Mouse (Mus musculus) kidney, postnatal 36 days (tissue): ENCODE measurements around the gene Rars.
"Not testable (repeated sequence)": the region's sequence is repeated elsewhere in the genome, so short reads cannot be mapped to it uniquely, and the experiment has no call there.

Experiments used
- DNase-seq, 2 experiments: peaks; one replicate each; pipeline ENCODE4 v3.0.0; 2021 to 2022; ENCODE audit warnings: mixed read lengths in 2 of 2

Gene Rars

GRCm38 (mm10) chr11:35838345-35839338 is 4.3 kb upstream of the Rars start:
- peak; percentile 91 to 93 for DNase-seq

- DNase-seq: no peak
Measured at GRCm38 (mm10) chr11:35837156-35838126, 3.1 kb upstream of the Rars start.

- DNase-seq: no peak
Measured at GRCm38 (mm10) chr11:35833270-35833669, 1.0 kb downstream of the Rars start.

- DNase-seq: no peak
Measured at GRCm38 (mm10) chr11:35832139-35832538, 2.2 kb downstream of the Rars start.

GRCm38 (mm10) chr11:35827714-35828113 is 6.6 kb downstream of the Rars start:
- DNase-seq: no peak

GRCm38 (mm10) chr11:35816316-35816715 is 18.0 kb downstream of the Rars start:
- no peak for DNase-seq

- no peak for DNase-seq
Measured at GRCm38 (mm10) chr11:35811458-35811857, 22.8 kb downstream of the Rars start.

- no peak for DNase-seq
Measured at GRCm38 (mm10) chr11:35801332-35801731, 33.0 kb downstream of the Rars start.

- DNase-seq: peak; percentile 51 to 78
Measured at GRCm38 (mm10) chr11:35798874-35799273, 35.4 kb downstream of the Rars start, which contains the start of gene Fbll1. Gene Fbll1, minus strand, starts transcription at chr11:35798884.

- no peak for DNase-seq
Measured at GRCm38 (mm10) chr11:35798495-35798820, 35.8 kb downstream of the Rars start.

- DNase-seq: no peak
Measured at GRCm38 (mm10) chr11:35797751-35798494, 36.4 kb downstream of the Rars start.

- DNase-seq: not testable (repeated sequence)
Measured at GRCm38 (mm10) chr11:35792800-35793199, 41.5 kb downstream of the Rars start.

GRCm38 (mm10) chr11:35788443-35788842 is 45.9 kb downstream of the Rars start:
- no peak for DNase-seq

GRCm38 (mm10) chr11:35784537-35784936 is 49.8 kb downstream of the Rars start:
- DNase-seq: no peak

GRCm38 (mm10) chr11:35784002-35784401 is 50.3 kb downstream of the Rars start:
- no peak for DNase-seq

- DNase-seq: peak; percentile 52 to 65
Measured at GRCm38 (mm10) chr11:35783038-35783437, 51.3 kb downstream of the Rars start.

GRCm38 (mm10) chr11:35782444-35782843 is 51.9 kb downstream of the Rars start:
- DNase-seq: no peak

- DNase-seq: peak in 1 of 2 experiments; percentile 19
Measured at GRCm38 (mm10) chr11:35780336-35780735, 54.0 kb downstream of the Rars start.

- DNase-seq: no peak
Measured at GRCm38 (mm10) chr11:35776452-35776851, 57.9 kb downstream of the Rars start.

GRCm38 (mm10) chr11:35775606-35776005 is 58.7 kb downstream of the Rars start:
- peak; percentile 15 to 40 for DNase-seq

- DNase-seq: peak; percentile 27 to 29
Measured at GRCm38 (mm10) chr11:35770741-35771504, 63.4 kb downstream of the Rars start.
